Mouse (Mus musculus) bone marrow macrophage, adult 2 months (primary cell): ENCODE data around the gene Apob. TPM values are rescaled to one million over a fixed set of nuclear protein-coding genes. Genes with fewer than 3 reads are reported as not detected.
"Not testable (repeated sequence)": the region's sequence is repeated elsewhere in the genome, so short reads cannot be mapped to it uniquely, and the experiment has no call there.

Experiments used
- H3K27ac ChIP-seq: 2 replicates; pipeline ENCODE4 v1.5.1; 2012; ENCODE audit warnings: low read depth, low read length; ENCODE audit not compliant: insufficient read depth
- H3K4me1 ChIP-seq: 2 replicates; pipeline ENCODE4 v1.6.1; 2012; ENCODE audit warnings: low read length; ENCODE audit not compliant: control insufficient read depth, insufficient read depth
- H3K4me3 ChIP-seq: 2 replicates; pipeline ENCODE4 v1.5.1; 2012; ENCODE audit warnings: mild to moderate bottlenecking, low read length, moderate library complexity; ENCODE audit not compliant: insufficient read depth
- CTCF ChIP-seq: IDR thresholded peaks from 2 replicates; pipeline ENCODE4 v1.5.1; 2012; ENCODE audit warnings: low read depth, mild to moderate bottlenecking, low read length, moderate library complexity
- POLR2A ChIP-seq: IDR thresholded peaks from 2 replicates; pipeline ENCODE4 v1.6.1; 2012; ENCODE audit warnings: mild to moderate bottlenecking, low read depth, low read length, borderline replicate concordance
- polyA plus RNA-seq: library from polyadenylated mRNA; stranded (reverse); fragments of >200 nt; gene quantifications from 2 replicates; pipeline ENCODE4 v1.2.4, GENCODE M21; 2012; ENCODE audit not compliant: missing spikeins, insufficient read depth, insufficient read length

Gene Apob
- polyA plus RNA-seq, 1 experiment, result not detected

GRCm38 (mm10) chr12:7973773-7974322 is 3.6 kb upstream of the Apob start:
- no peak for TF ChIP-seq POLR2A
- no peak for TF ChIP-seq CTCF
- Histone ChIP-seq H3K27ac (no peak overlapping the region), H3K4me1 (no peaks in the 10 kb centered on the region), H3K4me3 (no peak overlapping the region)

- Histone ChIP-seq H3K4me3 (no peak overlapping the region), H3K4me1 (no peaks in the 10 kb centered on the region), H3K27ac (no peak overlapping the region)
- TF ChIP-seq POLR2A (no peak), CTCF (peak; percentile 81)
Observed at GRCm38 (mm10) chr12:7978190-7978884, 889 bp downstream of the Apob start.

- no peak overlapping the region for H3K4me3 ChIP-seq
- TF ChIP-seq CTCF, result no peak
- H3K27ac ChIP-seq, result no peak overlapping the region
- H3K4me1 ChIP-seq, result no peaks in the 10 kb centered on the region
Observed at GRCm38 (mm10) chr12:7984411-7984810, 7.0 kb downstream of the Apob start.

GRCm38 (mm10) chr12:7990804-7991203 is 13.4 kb downstream of the Apob start:
- H3K27ac ChIP-seq, result no peak overlapping the region
- no peaks in the 10 kb centered on the region for H3K4me1 ChIP-seq
- H3K4me3 ChIP-seq, result no peak overlapping the region
- TF ChIP-seq POLR2A, result no peak
- TF ChIP-seq CTCF, result no peak

- Histone ChIP-seq H3K4me3 (no peak overlapping the region), H3K4me1 (no peaks in the 10 kb centered on the region), H3K27ac (no peak overlapping the region)
- TF ChIP-seq CTCF (no peak), POLR2A (no peak)
Observed at GRCm38 (mm10) chr12:7991570-7991969, 14.1 kb downstream of the Apob start.

GRCm38 (mm10) chr12:8020931-8021330 is 43.5 kb downstream of the Apob start:
- Histone ChIP-seq H3K27ac (no peak overlapping the region), H3K4me1 (no peaks in the 10 kb centered on the region), H3K4me3 (no peak overlapping the region)
- TF ChIP-seq CTCF (no peak), POLR2A (no peak)

- TF ChIP-seq POLR2A (no peak), CTCF (no peak)
- Histone ChIP-seq H3K4me1 (no peaks in the 10 kb centered on the region), H3K4me3 (no peak overlapping the region), H3K27ac (no peak overlapping the region)
Observed at GRCm38 (mm10) chr12:8029520-8029919, 52.1 kb downstream of the Apob start.

GRCm38 (mm10) chr12:8030057-8030456 is 52.6 kb downstream of the Apob start:
- TF ChIP-seq CTCF, result no peak
- no peak for TF ChIP-seq POLR2A
- Histone ChIP-seq H3K4me3 (no peak overlapping the region), H3K4me1 (no peaks in the 10 kb centered on the region), H3K27ac (no peak overlapping the region)

- H3K27ac ChIP-seq, H3K4me3 ChIP-seq: not testable (repeated sequence)
Observed at GRCm38 (mm10) chr12:8031169-8031568, 53.7 kb downstream of the Apob start.

GRCm38 (mm10) chr12:8031595-8032358 is 54.3 kb downstream of the Apob start:
- no peak overlapping the region for H3K4me3 ChIP-seq
- no peaks in the 10 kb centered on the region for H3K4me1 ChIP-seq
- H3K27ac ChIP-seq, result no peak overlapping the region
- TF ChIP-seq CTCF (no peak), POLR2A (no peak)

More at GRCm38 (mm10) chr12:8031169-8031568, 53.7 kb downstream of the Apob start:
- not testable (repeated sequence) for H3K4me1 ChIP-seq

GRCm38 (mm10) chr12:8032359-8032755 is 54.9 kb downstream of the Apob start:
- no peak overlapping the region for H3K4me3 ChIP-seq
- no peaks in the 10 kb centered on the region for H3K4me1 ChIP-seq
- TF ChIP-seq CTCF (no peak), POLR2A (no peak)
- H3K27ac ChIP-seq, result no peak overlapping the region
